Mouse (Mus musculus): ENCODE data around the gene Cd6.

Cd6 gene

DNA sequence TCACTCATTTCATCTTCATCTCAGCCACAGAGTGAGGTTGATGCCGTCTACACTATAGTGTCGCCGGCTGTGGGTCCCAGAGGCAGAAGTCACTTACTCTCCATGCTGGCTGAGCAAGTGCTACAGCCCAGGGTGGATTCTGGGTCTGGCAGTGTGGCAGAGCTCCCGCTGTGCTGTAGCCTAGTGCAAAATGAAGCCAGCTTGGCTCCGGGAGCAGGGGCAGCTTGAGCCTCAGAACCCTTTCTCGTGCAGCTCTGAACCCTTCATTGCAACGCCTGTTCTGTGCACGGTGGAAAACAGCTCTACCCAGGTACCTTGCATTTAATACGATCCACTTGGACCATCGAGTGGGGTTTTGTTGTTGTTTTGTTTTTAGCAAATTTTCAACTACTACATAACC lies 62.2 kb downstream of the Cd6 start:
- no peak for DNase-seq (ENCODE audit: extremely low spot score, low spot score)

DNA sequence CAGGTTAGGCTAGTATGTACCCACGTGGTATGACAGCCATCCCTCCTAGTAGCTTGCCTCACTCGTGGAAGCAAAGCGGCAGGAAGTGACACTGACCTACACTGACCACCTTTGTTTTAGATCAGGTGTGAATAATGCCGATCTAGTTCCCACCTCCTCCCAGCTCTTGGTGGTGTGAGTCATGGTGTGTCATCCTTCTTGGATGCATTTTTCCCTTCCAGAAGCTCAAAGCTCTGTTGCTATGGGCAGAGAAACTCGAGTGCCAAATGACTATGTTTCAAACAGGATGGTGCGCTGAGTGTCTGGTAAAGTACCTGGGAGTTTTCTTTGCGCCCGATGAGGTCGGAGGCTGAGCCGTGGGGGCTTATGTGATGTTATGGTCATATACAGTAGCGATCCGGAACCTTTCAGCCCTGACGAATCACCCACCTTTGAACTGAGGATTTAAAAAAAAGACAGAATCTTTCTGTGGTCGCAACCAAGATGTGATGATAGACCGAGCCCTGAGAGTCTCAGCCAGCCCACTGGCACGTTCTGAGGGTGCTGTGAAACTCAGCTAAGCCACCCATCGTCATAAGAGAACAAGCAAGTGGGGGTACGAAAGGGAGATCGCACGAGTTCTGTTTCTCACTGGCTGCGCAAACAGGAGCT lies 66.4 kb downstream of the Cd6 start:
- no peak for DNase-seq (ENCODE audit: extremely low spot score, low spot score)

DNA sequence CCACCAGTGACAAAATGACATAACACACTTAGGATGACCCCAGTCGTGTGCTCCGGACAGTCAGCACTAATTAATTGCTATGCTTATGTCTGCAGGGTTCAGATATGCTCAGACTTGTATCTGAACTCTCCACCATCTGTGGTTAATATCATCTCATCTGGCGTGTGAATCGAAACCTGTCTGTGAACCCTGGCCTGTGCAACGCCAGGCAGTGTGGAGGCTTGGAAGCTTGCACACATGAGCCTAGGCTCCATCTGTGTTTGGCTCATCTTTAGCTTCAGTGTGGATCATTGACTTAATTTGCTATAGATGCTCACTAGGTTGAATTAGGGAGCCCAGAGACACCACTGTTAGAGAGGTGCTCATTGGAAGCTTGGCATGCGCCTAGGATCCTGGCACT lies 67.4 kb downstream of the Cd6 start:
- no peak for DNase-seq (ENCODE audit: extremely low spot score, low spot score)

DNA sequence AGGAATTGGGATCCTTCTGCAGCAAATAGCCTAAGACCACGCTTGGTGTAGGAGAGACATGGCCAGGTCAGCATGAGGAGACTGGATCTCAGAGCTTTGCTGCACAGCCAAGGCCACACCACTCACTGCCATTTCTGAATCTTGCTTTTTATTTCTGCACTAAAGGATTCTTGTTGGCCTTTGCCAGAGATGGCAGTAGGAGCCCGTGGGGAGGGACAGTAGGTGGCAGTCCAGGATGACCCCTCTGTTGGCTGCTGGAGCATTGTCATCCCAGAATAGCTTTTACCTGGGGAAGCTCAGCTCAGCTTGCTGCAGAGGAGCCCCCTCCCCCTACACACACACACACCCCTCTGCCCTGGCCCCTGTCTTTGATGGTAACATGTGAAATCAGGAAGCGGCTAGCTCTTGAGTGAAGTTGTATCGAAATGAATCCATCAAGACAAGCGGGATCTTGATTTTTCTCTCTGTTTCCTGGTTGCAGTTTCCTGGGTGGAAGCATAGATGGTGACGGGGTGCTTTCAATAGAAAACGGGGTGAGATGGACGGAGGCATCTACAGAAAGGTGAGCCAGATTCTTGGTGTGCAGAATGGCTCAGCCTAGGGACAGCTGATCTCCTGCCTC lies 68.0 kb downstream of the Cd6 start:
- no peak for DNase-seq (ENCODE audit: extremely low spot score, low spot score)

DNA sequence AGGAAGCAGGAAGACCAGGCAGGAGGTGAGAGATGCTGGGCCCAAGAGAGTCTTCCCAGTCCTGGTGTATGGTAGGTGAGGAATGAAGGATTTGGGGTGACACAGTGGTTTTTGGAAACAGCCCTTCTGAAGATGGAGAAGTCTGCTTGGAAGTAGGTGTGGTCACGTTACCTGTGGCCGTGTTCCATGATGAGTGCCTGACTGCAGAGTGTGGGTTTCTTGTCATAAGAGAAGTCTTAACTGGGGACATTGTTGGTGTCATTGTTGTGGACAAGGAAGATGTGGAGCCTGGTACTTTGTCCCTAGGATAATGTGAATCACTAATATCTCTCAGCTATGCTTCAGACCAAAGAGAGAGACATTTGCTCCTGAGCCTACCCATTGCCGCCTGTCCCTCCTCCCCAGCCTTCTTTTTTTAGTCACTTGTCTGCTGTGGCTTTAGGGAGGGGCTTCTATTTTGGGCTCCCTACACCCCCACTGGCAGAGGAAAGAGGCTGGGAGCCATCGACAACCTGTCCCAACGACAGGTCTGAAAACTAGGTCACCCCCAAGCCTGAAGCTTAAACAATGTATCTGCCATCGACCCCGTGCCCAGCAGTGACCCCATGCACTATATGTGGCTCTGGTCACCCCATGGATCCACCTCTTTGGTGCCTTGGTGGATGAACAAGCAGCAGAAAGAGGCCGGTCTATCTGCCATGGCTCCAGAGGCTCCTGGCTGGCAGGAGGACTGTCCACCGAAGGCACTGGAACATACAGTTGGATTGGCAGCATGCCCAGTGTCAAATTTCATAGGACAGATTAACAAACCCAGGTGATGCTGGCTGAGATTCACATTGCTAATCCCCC lies 69.7 kb downstream of the Cd6 start:
- DNase-seq (ENCODE audit: extremely low spot score, low spot score): no peak

DNA sequence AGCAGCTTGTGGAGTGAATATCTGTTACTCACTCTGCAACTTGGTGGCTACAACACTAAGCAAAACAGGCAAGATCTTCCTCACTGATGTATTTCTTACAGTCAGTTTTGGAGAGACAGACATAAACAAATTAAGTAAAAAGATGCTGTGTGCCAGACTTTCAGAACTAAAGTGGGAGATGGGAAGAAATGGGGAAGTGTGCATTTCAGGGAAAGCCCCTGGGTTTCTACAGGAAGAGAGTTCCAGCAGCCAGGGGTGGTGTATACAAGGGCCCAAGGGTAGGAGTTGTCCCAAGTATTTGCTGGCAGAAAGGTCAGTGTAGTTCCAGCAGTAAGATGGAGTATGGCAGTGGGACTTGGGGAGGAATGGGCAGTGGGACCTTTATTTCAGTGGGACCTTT lies 70.3 kb downstream of the Cd6 start:
- no peak for DNase-seq (ENCODE audit: extremely low spot score, low spot score)

DNA sequence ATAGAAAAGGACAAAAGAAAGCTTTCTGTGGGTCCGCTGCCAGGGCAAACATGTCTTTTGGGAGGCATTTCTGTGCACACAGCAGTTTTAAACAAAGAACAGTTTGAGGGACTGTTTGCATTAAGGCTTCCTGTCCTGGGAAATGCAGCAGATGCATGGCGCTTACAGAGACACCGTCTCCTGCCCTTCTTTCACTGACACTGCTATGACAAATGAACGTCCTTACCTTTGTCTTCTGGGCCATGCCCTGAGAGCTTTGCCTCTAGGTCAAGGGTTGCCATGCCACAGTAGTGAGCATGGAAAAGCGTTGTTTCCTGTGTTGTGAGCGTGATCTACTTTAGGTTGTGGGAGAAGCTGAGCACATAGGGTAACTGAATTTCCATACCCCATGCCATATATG lies 71.2 kb downstream of the Cd6 start:
- DNase-seq (ENCODE audit: extremely low spot score, low spot score): no peak

DNA sequence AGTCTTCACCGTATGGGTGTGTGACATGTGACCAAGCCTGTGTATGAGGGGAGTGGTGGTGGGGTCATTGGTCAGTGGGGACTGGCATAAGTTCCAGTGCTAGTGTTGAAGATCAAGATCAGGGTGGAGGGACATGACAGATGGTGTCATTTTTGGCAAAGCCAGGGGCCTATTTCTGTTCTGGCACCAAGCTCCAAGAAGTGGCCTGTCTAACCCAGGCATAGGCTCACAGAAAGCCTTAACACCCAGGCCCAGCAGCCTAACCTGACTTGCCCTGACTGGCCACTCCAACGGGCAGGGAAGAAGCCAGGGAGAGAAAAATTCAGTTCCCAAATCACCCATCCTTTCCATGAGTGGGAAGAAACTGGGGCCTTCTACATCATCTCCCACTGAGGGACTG lies 72.3 kb downstream of the Cd6 start:
- no peak for DNase-seq (ENCODE audit: extremely low spot score, low spot score)

DNA sequence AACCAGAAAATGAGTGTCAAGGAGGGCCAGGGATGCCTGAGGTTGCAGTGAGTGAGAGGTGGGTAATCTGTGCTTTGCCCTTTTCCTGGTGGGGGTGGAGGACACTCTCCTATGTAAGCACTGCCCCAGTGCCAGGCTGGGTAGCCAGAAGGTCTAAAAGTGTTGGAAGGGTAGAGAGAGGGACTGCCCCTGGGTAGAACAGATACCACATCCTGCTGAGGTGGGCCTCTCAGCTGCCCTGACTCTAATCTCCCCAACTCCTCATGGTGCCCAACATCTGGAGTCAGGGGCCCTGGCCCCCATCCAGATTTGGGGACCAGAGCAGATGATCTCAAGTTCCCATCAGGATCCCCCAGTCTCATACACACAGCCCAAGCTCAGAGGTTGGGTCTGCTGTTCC lies 72.7 kb downstream of the Cd6 start:
- DNase-seq (ENCODE audit: extremely low spot score, low spot score): no peak

DNA sequence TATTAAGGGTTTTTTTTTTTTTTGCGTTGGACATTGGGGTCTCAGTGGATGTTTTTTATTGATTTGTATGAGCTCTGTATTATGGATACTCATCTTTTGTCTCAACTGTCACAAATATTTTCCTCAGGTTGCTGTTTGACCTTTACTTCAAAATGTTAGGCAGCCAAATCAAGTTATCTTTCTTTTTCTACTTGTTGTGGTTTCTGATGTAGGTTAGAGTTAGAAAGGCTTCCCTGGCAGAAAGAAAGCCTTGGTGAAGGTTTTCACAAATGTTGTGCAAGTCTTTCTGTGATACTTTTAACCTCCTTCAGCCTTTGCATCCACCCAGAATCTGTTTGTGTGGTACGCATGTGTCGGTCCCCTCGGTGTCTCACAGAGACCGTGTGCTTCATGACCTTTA lies 77.2 kb downstream of the Cd6 start:
- no peak for DNase-seq (ENCODE audit: extremely low spot score, low spot score)

DNA sequence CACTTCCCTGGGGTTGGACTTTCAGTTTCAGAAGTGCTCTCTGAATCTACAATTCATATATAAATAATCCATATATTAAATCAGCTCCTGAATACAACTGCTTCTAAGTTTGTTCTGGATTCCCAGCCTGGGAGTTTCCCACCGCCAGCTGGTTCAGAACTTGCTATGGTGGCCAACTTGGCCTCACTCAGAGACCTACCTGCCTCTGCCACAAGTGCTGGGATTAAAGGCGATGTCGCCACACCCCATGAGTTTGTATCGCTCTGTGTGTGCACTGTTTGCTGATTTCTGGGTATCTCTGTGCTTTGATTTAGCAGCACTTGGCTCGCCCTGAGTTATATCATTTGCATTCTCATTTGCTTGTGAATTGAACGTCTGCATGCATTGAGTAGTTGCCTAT lies 77.8 kb downstream of the Cd6 start:
- no peak for DNase-seq (ENCODE audit: extremely low spot score, low spot score)

DNA sequence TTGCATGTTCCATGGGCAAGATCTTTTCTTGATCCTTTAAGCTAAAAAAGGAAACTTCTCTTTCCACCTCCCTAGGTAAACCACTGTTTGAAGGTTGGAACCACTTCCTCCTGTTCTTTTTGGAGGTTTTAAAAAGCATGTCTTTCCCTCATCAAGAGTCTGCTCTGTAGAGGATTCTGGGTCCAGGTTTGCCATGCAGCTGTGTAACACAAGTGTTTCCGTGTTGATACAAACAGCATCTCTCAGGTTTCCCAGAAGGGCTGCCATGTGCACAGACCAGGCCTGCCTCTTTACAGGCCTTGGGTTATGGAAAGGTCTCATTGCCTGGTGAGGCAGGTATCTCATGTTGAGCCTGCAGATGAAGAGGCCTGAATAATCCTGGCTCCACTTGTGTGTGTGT lies 78.3 kb downstream of the Cd6 start:
- DNase-seq (ENCODE audit: extremely low spot score, low spot score): no peak

DNA sequence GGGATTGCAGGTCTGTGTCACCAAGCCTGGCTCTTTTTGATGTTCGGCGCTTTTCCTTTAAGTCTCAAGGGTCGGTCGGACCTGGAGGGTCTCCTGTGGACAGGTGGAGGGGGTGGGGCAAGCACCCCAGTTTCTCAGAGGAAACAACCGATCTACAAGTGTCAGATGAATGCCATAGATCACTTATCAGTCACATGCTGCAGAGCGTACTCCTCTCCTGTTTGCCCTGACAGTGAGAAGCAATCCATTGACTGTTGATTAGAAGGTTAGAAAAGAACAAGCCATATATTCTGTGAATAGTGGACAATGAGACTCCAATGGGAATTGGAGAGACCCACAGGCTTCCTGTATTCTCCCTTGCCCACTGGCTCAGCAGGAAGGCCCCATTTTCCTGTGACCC lies 79.7 kb downstream of the Cd6 start:
- no peak for DNase-seq (ENCODE audit: extremely low spot score, low spot score)

DNA sequence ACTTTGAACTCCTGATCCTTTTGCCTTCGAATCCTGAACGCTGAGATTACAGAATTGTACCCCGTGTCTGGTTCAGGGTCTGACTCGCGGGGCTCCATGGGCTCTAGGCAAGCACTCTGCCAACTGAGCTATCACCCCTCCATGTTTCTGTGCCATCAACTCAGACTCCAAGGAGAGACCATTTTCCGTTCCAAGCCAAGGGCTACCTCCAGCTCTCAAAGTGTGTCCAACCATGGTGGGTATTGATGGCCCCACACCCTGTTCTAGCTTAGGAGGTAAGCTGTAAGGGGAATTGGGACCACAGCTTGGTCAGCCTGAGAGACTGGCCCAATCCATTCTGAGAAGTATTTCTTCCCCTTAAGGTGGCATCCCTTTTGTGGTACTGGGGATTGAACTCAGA lies 80.6 kb downstream of the Cd6 start:
- DNase-seq (ENCODE audit: extremely low spot score, low spot score): no peak

DNA sequence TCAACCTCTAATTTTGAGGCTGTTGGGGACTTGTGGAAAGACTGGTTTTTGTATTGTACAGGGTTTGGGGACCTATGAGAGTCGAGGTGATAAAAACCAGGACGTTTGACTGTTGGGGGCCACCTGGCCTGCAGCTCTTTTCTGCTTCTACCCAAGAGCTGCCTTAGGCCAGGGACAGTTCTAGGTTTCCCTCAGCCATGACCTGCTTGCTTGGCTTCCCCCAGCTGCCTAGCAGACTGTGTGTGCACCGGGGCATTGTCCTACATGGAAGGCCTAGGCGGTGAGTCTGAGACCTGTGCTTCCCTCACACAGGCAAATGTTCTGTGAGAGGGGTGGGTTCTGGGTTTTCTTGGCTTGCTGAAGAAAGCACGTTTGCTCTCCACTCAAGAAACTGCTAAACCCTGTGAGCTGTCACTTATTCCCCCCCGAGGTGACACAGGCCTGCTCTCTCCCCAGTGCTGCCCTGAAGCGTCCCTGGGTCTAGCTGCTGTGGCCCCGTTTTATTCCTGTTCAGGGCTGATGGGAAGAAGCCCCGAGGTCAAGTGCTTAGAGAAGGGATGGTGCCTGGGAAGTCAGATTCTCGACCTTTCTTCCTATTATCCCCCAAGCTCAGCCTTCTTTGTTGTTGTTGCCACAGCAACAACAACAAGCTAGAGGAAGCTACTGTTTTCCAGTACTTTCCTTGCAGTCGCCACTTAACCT lies 81.3 kb downstream of the Cd6 start:
- DNase-seq (ENCODE audit: extremely low spot score, low spot score): no peak

DNA sequence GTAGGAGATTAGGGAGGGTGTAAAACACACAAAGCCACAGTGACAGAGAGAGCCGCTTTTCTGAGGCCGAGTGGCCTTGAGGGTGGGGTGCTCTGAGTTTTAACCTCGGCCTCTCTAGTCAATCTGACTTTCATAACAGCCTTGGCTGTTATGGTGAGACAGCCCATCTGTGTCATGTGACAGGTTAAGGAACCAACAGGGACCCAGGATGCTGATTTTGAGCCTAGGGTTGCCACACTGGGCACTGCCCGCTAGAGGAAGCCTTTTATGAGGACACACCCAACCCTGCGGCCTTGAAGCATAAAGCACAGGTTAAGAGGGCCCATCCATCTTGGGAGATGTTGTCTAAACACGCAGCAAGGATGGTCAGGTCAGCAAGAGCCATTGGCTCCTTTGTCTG lies 82.1 kb downstream of the Cd6 start:
- DNase-seq (ENCODE audit: extremely low spot score, low spot score): no peak

DNA sequence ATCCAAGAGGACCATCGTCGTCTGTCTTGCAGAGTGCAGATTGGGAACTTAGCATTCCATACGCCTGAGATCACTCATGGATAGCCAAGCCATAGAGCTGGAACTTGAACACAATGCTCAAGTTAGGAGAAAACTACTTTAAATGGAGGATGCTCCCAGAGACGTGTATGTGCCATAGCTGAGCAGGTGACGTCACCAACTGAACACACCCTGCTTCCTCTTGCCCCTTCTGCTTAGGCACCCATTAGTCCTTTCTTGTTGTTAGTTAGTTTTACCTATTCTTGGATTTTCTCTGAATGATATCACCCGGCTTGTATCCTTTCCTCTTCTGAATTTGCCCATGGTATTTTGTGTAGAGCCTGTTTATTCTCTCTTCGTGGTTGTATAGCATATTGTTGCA lies 82.7 kb downstream of the Cd6 start:
- DNase-seq (ENCODE audit: extremely low spot score, low spot score): no peak

DNA sequence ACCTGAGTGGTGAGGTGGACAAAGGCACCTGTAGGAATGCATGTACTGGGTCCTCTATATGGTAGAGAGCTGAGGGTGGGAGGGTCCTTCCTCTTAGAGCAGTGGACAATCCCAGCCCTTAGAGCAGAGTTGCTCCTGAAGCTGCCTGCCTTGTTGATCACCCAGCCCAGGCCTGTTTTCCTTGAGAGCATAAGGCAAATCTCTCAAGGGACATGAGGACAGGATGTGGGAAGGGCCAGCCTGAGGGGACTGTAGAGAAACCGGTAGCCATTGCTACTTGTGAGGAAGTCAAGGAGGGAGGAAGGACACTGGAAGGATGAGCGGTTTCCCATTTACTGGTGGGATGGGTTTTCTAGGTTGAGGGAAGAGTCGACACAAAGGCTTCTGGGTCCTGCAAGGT lies 87.3 kb downstream of the Cd6 start:
- DNase-seq (ENCODE audit: extremely low spot score, low spot score): no peak

DNA sequence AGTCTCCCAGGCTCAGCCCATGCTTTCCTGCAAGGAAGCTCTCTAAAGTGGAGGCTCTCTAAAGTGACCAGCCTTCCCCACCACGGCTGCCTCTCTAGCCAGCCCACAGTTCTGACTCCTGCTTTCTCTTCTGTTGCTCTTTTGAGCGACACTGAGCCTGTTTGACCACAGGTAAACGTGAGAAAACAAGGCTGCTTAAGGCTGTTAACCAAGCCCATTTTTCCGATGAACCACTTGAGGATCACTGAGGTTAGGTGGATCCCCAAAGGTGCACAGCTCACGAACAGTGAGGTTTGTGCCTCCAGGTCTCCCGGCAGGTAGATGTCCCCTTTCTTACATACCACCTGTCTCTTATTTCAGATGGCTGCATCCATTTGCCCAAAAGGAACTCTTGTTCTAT lies 87.7 kb downstream of the Cd6 start:
- DNase-seq (ENCODE audit: extremely low spot score, low spot score): no peak

DNA sequence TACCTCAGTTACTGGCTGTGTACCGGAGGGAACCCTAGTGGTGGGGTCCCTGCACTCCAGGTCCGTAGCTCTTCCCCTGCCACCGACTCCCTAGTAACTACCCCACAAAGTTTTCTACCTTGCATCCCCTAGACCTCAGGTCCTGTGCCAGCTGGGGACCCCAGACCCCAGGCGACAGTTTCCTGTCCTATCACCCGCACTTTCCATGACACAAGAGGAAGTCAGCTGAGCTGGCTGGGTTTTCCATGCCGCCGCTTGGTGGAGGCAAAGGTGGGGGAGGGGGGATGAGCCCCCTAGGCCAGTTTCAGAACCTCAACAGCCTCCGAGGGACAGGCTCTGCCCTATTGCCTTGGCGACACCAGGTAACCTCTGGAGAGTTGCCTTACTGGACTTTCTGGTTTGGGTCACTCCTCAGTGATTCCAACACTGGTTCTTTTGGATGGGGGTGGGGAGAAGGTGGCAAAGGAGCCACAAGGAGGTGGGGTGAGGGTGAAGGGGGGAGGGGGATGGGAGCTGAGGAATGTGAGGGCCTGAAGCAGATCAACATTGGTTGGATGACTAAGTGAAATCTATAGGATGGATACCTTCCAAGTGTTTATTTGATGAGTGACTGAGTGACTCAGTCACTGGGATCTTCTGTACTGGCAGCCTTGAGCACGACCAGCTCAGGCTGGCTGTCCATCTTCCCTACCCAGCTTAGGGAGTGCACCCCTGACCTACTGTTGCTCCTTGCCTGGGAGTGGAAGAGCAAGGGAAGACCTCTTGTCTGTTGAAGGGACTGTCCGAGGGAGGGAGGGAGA lies 89.0 kb downstream of the Cd6 start:
- no peak for DNase-seq (ENCODE audit: extremely low spot score, low spot score)

DNA sequence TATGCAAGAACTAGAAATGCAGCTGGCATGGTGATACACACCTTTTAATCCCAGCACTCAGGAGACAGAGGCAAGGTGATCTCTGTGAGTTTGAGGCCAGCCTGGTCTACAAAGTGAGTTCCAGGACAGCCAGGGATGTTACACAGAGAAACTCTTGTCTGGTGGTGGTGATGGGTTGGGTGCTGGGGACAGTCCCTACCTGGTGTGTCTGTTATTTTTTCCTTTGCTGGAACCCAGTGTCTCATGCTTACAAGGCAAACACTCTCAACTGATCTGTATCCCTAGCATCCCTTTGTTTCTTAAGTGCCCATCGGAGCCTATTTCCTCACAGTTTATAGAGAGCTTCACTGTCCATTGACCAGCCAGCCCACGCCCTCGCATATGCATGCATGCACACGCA lies 89.9 kb downstream of the Cd6 start:
- DNase-seq (ENCODE audit: extremely low spot score, low spot score): no peak
